Mouse (Mus musculus) myocyte (in vitro differentiated cells): Measurements from ENCODE around the gene Cdc26. TPM values are rescaled to one million over a fixed set of nuclear protein-coding genes. Genes with fewer than 3 reads are reported as not detected.

Source experiments
- H3K27me3 ChIP-seq: one replicate; pipeline ENCODE4 v1.6.1; 2011; ENCODE audit not compliant: control insufficient read depth, insufficient read depth, insufficient read length
- H3K36me3 ChIP-seq: one replicate; pipeline ENCODE4 v1.6.1; 2011; ENCODE audit not compliant: control insufficient read depth, insufficient read depth
- H3K4me2 ChIP-seq: one replicate; pipeline ENCODE4 v1.6.1; 2011; ENCODE audit warnings: low read depth, control low read depth
- H3K4me3 ChIP-seq: one replicate; pipeline ENCODE4 v1.5.1; 2011; ENCODE audit warnings: mild to moderate bottlenecking, control low read depth, moderate library complexity
- H3K79me2 ChIP-seq: one replicate; pipeline ENCODE4 v1.6.1; 2011; ENCODE audit not compliant: control insufficient read depth, insufficient read depth
- H3ac ChIP-seq: one replicate; pipeline ENCODE4 v1.6.1; 2011; ENCODE audit not compliant: control insufficient read depth, insufficient read length
- CEBPB ChIP-seq: IDR thresholded peaks from 2 replicates; pipeline ENCODE4 v1.6.1; 2011; ENCODE audit warnings: mild to moderate bottlenecking, moderate library complexity; ENCODE audit not compliant: poor library complexity, insufficient read depth, severe bottlenecking
- E2F4 ChIP-seq: IDR thresholded peaks from one replicate; pipeline ENCODE4 v1.6.1; 2011; ENCODE audit warnings: mild to moderate bottlenecking, control low read depth, moderate library complexity; ENCODE audit not compliant: insufficient read depth
- MAX ChIP-seq: IDR thresholded peaks from one replicate; pipeline ENCODE4 v1.6.1; 2011; ENCODE audit warnings: low read depth, mild to moderate bottlenecking, control low read depth
- MYOD1 ChIP-seq, 3 experiments: IDR thresholded peaks; one replicate each; pipeline ENCODE4 v1.6.1; 2011; ENCODE audit warnings: control low read depth in 2 of 3, low read depth in 2 of 3, mild to moderate bottlenecking in 2 of 3, moderate library complexity in 1 of 3; ENCODE audit not compliant: insufficient read length in 2 of 3, control insufficient read depth in 1 of 3
- MYOG ChIP-seq, 3 experiments: IDR thresholded peaks; one replicate each; pipeline ENCODE4 v1.6.1; 2011; ENCODE audit warnings: control low read depth in 2 of 3, low read depth in 2 of 3, mild to moderate bottlenecking in 2 of 3; ENCODE audit not compliant: insufficient read length in 2 of 3, control insufficient read depth in 1 of 3, insufficient read depth in 1 of 3
- POLR2A ChIP-seq: IDR thresholded peaks from one replicate; pipeline ENCODE4 v1.6.1; 2011; ENCODE audit warnings: low read depth, mild to moderate bottlenecking, control low read depth, moderate library complexity; ENCODE audit not compliant: insufficient read length
- POLR2AphosphoS2 ChIP-seq: IDR thresholded peaks from one replicate; pipeline ENCODE4 v1.6.1; 2011; ENCODE audit warnings: low read depth, control low read depth; ENCODE audit not compliant: insufficient read length
- REST ChIP-seq: IDR thresholded peaks from one replicate; pipeline ENCODE4 v1.6.1; 2011; ENCODE audit warnings: mild to moderate bottlenecking, control low read depth, moderate library complexity; ENCODE audit not compliant: insufficient read depth, insufficient read length
- SRF ChIP-seq: IDR thresholded peaks from one replicate; pipeline ENCODE4 v1.6.1; 2011; ENCODE audit warnings: low read depth; ENCODE audit not compliant: control insufficient read depth, insufficient read length
- TCF12 ChIP-seq: IDR thresholded peaks from one replicate; pipeline ENCODE4 v1.6.1; 2011; ENCODE audit warnings: mild to moderate bottlenecking, control low read depth; ENCODE audit not compliant: poor library complexity, insufficient read depth, severe bottlenecking
- TCF3 ChIP-seq: IDR thresholded peaks from one replicate; pipeline ENCODE4 v1.6.1; 2011; ENCODE audit warnings: low read depth, control low read depth; ENCODE audit not compliant: insufficient read length
- USF1 ChIP-seq: IDR thresholded peaks from one replicate; pipeline ENCODE4 v1.6.1; 2011; ENCODE audit warnings: low read depth, mild to moderate bottlenecking, control low read depth, moderate library complexity
- polyA plus RNA-seq: library from polyadenylated mRNA; unstranded; fragments of >200 nt; fragmentation: generic; extraction: Trizol; gene quantifications from one replicate; pipeline ENCODE4 v1.2.1, GENCODE M21; 2012; ENCODE audit warnings: missing spikeins

Gene Cdc26
- polyA plus RNA-seq, 1 experiment: 49.2 TPM

DNA sequence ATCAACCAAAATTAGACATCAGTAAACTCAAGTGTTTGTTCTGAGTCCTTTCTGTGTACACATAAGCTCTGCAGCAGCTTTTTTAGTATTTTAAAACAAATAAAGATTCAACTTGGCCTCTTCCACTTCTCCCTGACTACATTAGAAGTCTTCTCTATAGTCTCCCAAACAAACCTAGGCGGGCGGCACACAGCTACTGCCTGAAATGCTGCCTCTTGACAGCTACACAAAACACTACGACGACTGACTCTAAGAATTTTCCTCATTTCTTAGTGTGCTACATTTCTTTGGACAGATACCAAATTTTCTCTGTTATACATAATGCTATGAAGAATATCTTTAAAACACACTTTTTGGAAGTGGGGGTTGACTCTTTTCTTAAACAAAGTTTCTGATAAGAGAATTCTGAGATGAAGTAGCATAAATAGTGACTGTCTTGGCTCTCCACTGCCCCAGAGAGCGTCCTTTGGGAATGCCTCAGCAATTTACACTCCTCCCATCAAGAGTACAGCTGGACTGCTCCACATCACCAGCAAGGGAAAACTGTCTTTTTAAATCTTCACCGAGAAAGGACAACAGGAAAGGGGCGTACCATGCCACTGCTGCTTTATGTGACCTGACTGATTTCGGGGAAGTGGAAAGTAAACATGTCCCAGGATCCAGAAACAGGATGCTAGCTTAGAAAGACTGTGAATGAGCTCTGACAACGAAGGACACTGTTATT, 60.7 kb downstream of the Cdc26 start:
- no peak overlapping the region for H3ac ChIP-seq
- no peaks in the 10 kb centered on the region for H3K79me2 ChIP-seq
- no peak for TF ChIP-seq USF1
- no peak for TF ChIP-seq MYOG (IDR thresholded peaks at IDR 0.05; ENCODE audit: control insufficient read depth in 1 of 3, insufficient read depth in 1 of 3, insufficient read length in 2 of 3, low read depth in 2 of 3)
- TF ChIP-seq SRF: no peak
- no peak for TF ChIP-seq MYOD1 (IDR thresholded peaks at IDR 0.05; ENCODE audit: control insufficient read depth in 1 of 3, insufficient read length in 2 of 3, low read depth in 2 of 3)
- no peak for TF ChIP-seq MAX
- no peak for TF ChIP-seq TCF3
- no peak for TF ChIP-seq TCF12
- no peak for TF ChIP-seq POLR2A
- TF ChIP-seq POLR2AphosphoS2: no peak
- no peak for TF ChIP-seq REST
- TF ChIP-seq CEBPB: no peak
- no peak for TF ChIP-seq E2F4
- peaks cover 30% of the 10 kb centered on the region for H3K36me3 ChIP-seq
- no peak overlapping the region for H3K4me2 ChIP-seq
- no peak overlapping the region for H3K4me3 ChIP-seq
- no peaks in the 10 kb centered on the region for H3K27me3 ChIP-seq

DNA sequence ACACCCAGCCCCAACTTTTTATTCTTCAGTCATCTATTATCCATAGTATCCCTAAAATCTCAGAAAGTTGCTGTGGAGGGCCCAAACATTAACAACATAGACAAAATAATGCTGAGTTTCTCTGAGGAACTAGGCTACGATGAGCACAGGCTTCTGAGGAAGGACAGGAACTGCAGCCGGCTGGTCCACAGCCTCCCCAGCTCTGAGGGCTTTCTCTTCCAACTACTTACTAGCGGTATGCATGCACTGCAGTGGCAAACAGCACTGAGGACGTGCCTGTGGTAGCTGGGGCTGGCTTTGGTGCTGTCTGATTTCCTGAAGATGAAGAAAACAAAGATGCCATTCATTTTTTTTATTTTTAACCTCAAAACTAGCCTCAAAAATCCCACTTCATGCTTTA, 62.6 kb downstream of the Cdc26 start:
- Histone ChIP-seq H3K79me2 (no peaks in the 10 kb centered on the region), H3K36me3 (peaks cover 30% of the 10 kb centered on the region), H3K27me3 (no peaks in the 10 kb centered on the region), H3K4me2 (no peak overlapping the region), H3ac (no peak overlapping the region), H3K4me3 (no peak overlapping the region)
- TF ChIP-seq POLR2AphosphoS2 (no peak), USF1 (no peak), REST (no peak), MAX (no peak), TCF12 (no peak), MYOD1 (IDR thresholded peaks at IDR 0.05; ENCODE audit: control insufficient read depth in 1 of 3, insufficient read length in 2 of 3, low read depth in 2 of 3) (no peak), CEBPB (no peak), POLR2A (no peak), SRF (no peak), MYOG (IDR thresholded peaks at IDR 0.05; ENCODE audit: control insufficient read depth in 1 of 3, insufficient read depth in 1 of 3, insufficient read length in 2 of 3, low read depth in 2 of 3) (no peak), TCF3 (no peak), E2F4 (no peak)

DNA sequence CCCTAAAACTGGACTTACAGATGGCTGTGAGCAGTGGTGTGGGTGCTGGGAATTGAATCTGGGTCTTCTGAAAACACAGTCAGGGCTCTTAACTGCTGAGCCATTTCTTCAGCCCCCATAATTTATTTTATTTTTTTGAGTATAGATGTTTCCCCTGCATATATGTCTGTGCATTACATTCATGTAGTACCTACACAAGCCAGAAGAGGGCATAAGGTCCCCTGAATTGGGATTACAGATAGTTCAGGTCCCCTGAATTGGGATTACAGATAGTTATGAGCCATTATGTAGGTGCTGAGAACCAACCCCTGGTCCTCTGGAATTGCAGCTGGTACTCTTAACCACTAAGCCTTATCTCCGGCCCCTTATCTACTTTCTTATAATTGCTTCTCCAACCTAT, 64.4 kb downstream of the Cdc26 start:
- TF ChIP-seq CEBPB (no peak), REST (no peak), E2F4 (no peak), MYOD1 (IDR thresholded peaks at IDR 0.05; ENCODE audit: control insufficient read depth in 1 of 3, insufficient read length in 2 of 3, low read depth in 2 of 3) (no peak), POLR2AphosphoS2 (no peak), MYOG (IDR thresholded peaks at IDR 0.05; ENCODE audit: control insufficient read depth in 1 of 3, insufficient read depth in 1 of 3, insufficient read length in 2 of 3, low read depth in 2 of 3) (no peak), USF1 (no peak)
- Histone ChIP-seq H3K36me3 (peaks cover 42% of the 10 kb centered on the region), H3K27me3 (no peaks in the 10 kb centered on the region), H3ac (no peak overlapping the region), H3K4me3 (no peak overlapping the region), H3K79me2 (no peaks in the 10 kb centered on the region), H3K4me2 (no peak overlapping the region)

DNA sequence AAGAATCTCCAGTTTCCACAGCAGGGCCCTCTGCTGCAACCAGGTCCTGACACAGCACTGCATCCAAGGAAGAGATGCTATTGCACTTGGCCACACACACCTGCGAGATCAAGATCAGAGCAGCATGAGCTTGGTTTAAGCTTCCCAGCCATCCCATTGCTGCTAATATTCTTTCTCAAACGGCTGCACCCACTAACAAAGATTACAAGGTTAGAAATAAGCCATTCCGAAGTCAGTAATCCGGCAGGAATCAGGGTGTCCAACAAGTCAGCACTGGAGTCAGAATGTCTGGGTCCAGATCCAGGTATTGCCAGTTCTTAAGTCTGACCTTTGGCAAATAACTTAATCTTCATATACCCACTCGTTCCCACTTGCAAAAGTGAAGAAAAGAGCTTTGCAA, 69.9 kb downstream of the Cdc26 start:
- Histone ChIP-seq H3K4me3 (no peak overlapping the region), H3K4me2 (no peak overlapping the region), H3K79me2 (no peaks in the 10 kb centered on the region), H3K27me3 (no peaks in the 10 kb centered on the region), H3ac (no peak overlapping the region), H3K36me3 (peaks cover 42% of the 10 kb centered on the region)
- TF ChIP-seq POLR2AphosphoS2: no peak
- no peak for TF ChIP-seq MYOD1 (IDR thresholded peaks at IDR 0.05; ENCODE audit: control insufficient read depth in 1 of 3, insufficient read length in 2 of 3, low read depth in 2 of 3)
- TF ChIP-seq CEBPB: no peak
- TF ChIP-seq USF1: no peak
- TF ChIP-seq SRF: no peak
- no peak for TF ChIP-seq MAX
- TF ChIP-seq POLR2A: no peak
- TF ChIP-seq TCF3: no peak
- TF ChIP-seq TCF12: no peak
- no peak for TF ChIP-seq MYOG (IDR thresholded peaks at IDR 0.05; ENCODE audit: control insufficient read depth in 1 of 3, insufficient read depth in 1 of 3, insufficient read length in 2 of 3, low read depth in 2 of 3)

Other genes starting within 250 kb of the Cdc26 start
- 0.46 TPM for gene Zfp37, start 177.6 kb downstream of the Cdc26 start, polyA plus RNA-seq
- gene Slc31a2, start 146.1 kb downstream of the Cdc26 start, polyA plus RNA-seq: 4.2 TPM
- 18.4 TPM for gene Fkbp15, start 48.1 kb downstream of the Cdc26 start, polyA plus RNA-seq
- gene Slc31a1, start 47.9 kb downstream of the Cdc26 start, polyA plus RNA-seq: 22.5 TPM
- 6.0 TPM for gene Prpf4, start 155 bp upstream of the Cdc26 start, polyA plus RNA-seq
- not detected for gene Rnf183, start 26.6 kb upstream of the Cdc26 start, polyA plus RNA-seq
- 3.3 TPM for gene Wdr31, start 62.3 kb upstream of the Cdc26 start, polyA plus RNA-seq
- gene Bspry, start 71.4 kb upstream of the Cdc26 start, polyA plus RNA-seq: 1.1 TPM
- gene Hdhd3, start 94.8 kb upstream of the Cdc26 start, polyA plus RNA-seq: 26.8 TPM
- gene Alad, start 111.3 kb upstream of the Cdc26 start, polyA plus RNA-seq: 89.6 TPM
- 37.3 TPM for gene Pole3, start 116.4 kb upstream of the Cdc26 start, polyA plus RNA-seq
- gene 4933430I17Rik, start 116.7 kb upstream of the Cdc26 start, polyA plus RNA-seq: 0.08 TPM
- gene Rgs3, start 151.2 kb upstream of the Cdc26 start, polyA plus RNA-seq: 40.4 TPM